Mouse (Mus musculus) liver, embryonic 16.5 days (tissue): Measurements from ENCODE around the gene Pus7l. TPM values are rescaled to one million over a fixed set of nuclear protein-coding genes. Genes with fewer than 3 reads are reported as not detected.

Source experiments
- polyA plus RNA-seq: library from polyadenylated mRNA; unstranded; fragments of >200 nt; fragmentation: Nextera tagmentation; extraction: Ambion mirVana; gene quantifications from 2 replicates; pipeline ENCODE4 v1.2.1, GENCODE M21; 2015

Gene Pus7l
- polyA plus RNA-seq, 1 experiment from 2014 or later = 2.1 TPM

Other genes with a start within 250 kb of the Pus7l start
- 0.02 TPM in 2 replicates for gene Adamts20, start 78.1 kb downstream of the Pus7l start, polyA plus RNA-seq
- gene Irak4, start 96 bp upstream of the Pus7l start, polyA plus RNA-seq = 4.5 TPM in 2 replicates
- 25.2 and 26.5 TPM in 2 replicates for gene Twf1, start 46.3 kb upstream of the Pus7l start, polyA plus RNA-seq
- gene Tmem117, start 85.7 kb upstream of the Pus7l start, polyA plus RNA-seq = 0.09 and 0.19 TPM in 2 replicates